Mouse (Mus musculus) myocyte (in vitro differentiated cells): Measurements from ENCODE around the gene Nrf1. TPM values are rescaled to one million over a fixed set of nuclear protein-coding genes. Genes with fewer than 3 reads are reported as not detected.

ENCODE experiments used
- H3K27me3 ChIP-seq: one replicate; pipeline ENCODE4 v1.6.1; 2011; ENCODE audit not compliant: control insufficient read depth, insufficient read depth, insufficient read length
- H3K36me3 ChIP-seq: one replicate; pipeline ENCODE4 v1.6.1; 2011; ENCODE audit not compliant: control insufficient read depth, insufficient read depth
- H3K4me2 ChIP-seq: one replicate; pipeline ENCODE4 v1.6.1; 2011; ENCODE audit warnings: low read depth, control low read depth
- H3K4me3 ChIP-seq: one replicate; pipeline ENCODE4 v1.5.1; 2011; ENCODE audit warnings: mild to moderate bottlenecking, control low read depth, moderate library complexity
- H3K79me2 ChIP-seq: one replicate; pipeline ENCODE4 v1.6.1; 2011; ENCODE audit not compliant: control insufficient read depth, insufficient read depth
- H3ac ChIP-seq: one replicate; pipeline ENCODE4 v1.6.1; 2011; ENCODE audit not compliant: control insufficient read depth, insufficient read length
- CEBPB ChIP-seq: IDR thresholded peaks from 2 replicates; pipeline ENCODE4 v1.6.1; 2011; ENCODE audit warnings: mild to moderate bottlenecking, moderate library complexity; ENCODE audit not compliant: poor library complexity, insufficient read depth, severe bottlenecking
- E2F4 ChIP-seq: IDR thresholded peaks from one replicate; pipeline ENCODE4 v1.6.1; 2011; ENCODE audit warnings: mild to moderate bottlenecking, control low read depth, moderate library complexity; ENCODE audit not compliant: insufficient read depth
- MAX ChIP-seq: IDR thresholded peaks from one replicate; pipeline ENCODE4 v1.6.1; 2011; ENCODE audit warnings: low read depth, mild to moderate bottlenecking, control low read depth
- MYOD1 ChIP-seq, 3 experiments: IDR thresholded peaks; one replicate each; pipeline ENCODE4 v1.6.1; 2011; ENCODE audit warnings: control low read depth in 2 of 3, low read depth in 2 of 3, mild to moderate bottlenecking in 2 of 3, moderate library complexity in 1 of 3; ENCODE audit not compliant: insufficient read length in 2 of 3, control insufficient read depth in 1 of 3
- MYOG ChIP-seq, 3 experiments: IDR thresholded peaks; one replicate each; pipeline ENCODE4 v1.6.1; 2011; ENCODE audit warnings: control low read depth in 2 of 3, low read depth in 2 of 3, mild to moderate bottlenecking in 2 of 3; ENCODE audit not compliant: insufficient read length in 2 of 3, control insufficient read depth in 1 of 3, insufficient read depth in 1 of 3
- POLR2A ChIP-seq: IDR thresholded peaks from one replicate; pipeline ENCODE4 v1.6.1; 2011; ENCODE audit warnings: low read depth, mild to moderate bottlenecking, control low read depth, moderate library complexity; ENCODE audit not compliant: insufficient read length
- POLR2AphosphoS2 ChIP-seq: IDR thresholded peaks from one replicate; pipeline ENCODE4 v1.6.1; 2011; ENCODE audit warnings: low read depth, control low read depth; ENCODE audit not compliant: insufficient read length
- REST ChIP-seq: IDR thresholded peaks from one replicate; pipeline ENCODE4 v1.6.1; 2011; ENCODE audit warnings: mild to moderate bottlenecking, control low read depth, moderate library complexity; ENCODE audit not compliant: insufficient read depth, insufficient read length
- SRF ChIP-seq: IDR thresholded peaks from one replicate; pipeline ENCODE4 v1.6.1; 2011; ENCODE audit warnings: low read depth; ENCODE audit not compliant: control insufficient read depth, insufficient read length
- TCF12 ChIP-seq: IDR thresholded peaks from one replicate; pipeline ENCODE4 v1.6.1; 2011; ENCODE audit warnings: mild to moderate bottlenecking, control low read depth; ENCODE audit not compliant: poor library complexity, insufficient read depth, severe bottlenecking
- TCF3 ChIP-seq: IDR thresholded peaks from one replicate; pipeline ENCODE4 v1.6.1; 2011; ENCODE audit warnings: low read depth, control low read depth; ENCODE audit not compliant: insufficient read length
- USF1 ChIP-seq: IDR thresholded peaks from one replicate; pipeline ENCODE4 v1.6.1; 2011; ENCODE audit warnings: low read depth, mild to moderate bottlenecking, control low read depth, moderate library complexity
- polyA plus RNA-seq: library from polyadenylated mRNA; unstranded; fragments of >200 nt; fragmentation: generic; extraction: Trizol; gene quantifications from one replicate; pipeline ENCODE4 v1.2.1, GENCODE M21; 2012; ENCODE audit warnings: missing spikeins

Nrf1 gene
- polyA plus RNA-seq, 1 experiment = 26.8 TPM

DNA sequence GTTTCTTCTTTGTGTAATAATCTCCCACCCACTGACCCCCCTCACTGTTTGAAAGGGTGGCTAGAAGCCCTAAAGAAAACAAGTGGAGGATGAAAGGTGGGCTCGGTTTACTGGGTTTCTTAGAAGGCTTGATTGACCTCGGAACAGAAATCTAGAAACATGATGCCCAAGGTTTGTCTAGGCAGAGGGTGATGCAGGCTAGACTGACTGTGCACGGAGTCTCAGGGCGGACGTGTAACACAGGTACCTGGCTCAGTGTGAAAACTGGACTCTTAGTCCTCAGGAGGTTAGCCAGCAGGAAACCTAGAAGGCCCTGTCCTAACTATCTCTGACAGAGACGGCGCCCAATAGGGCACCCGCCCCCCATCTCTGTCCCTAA lies 124.6 kb downstream of the Nrf1 start:
- Histone ChIP-seq H3K4me2 (peak overlapping the region; percentile 77), H3K27me3 (peaks cover 22% of the 10 kb centered on the region), H3K36me3 (no peaks in the 10 kb centered on the region), H3K79me2 (peaks cover 5% of the 10 kb centered on the region), H3ac (no peak overlapping the region), H3K4me3 (peak overlapping the region; percentile 48)
- TF ChIP-seq MYOG (IDR thresholded peaks at IDR 0.05; ENCODE audit: control insufficient read depth in 1 of 3, insufficient read depth in 1 of 3, insufficient read length in 2 of 3, low read depth in 2 of 3) = no peak
- TF ChIP-seq POLR2AphosphoS2 = no peak
- TF ChIP-seq CEBPB = no peak
- no peak for TF ChIP-seq MYOD1 (IDR thresholded peaks at IDR 0.05; ENCODE audit: control insufficient read depth in 1 of 3, insufficient read length in 2 of 3, low read depth in 2 of 3)
- no peak for TF ChIP-seq TCF3

DNA sequence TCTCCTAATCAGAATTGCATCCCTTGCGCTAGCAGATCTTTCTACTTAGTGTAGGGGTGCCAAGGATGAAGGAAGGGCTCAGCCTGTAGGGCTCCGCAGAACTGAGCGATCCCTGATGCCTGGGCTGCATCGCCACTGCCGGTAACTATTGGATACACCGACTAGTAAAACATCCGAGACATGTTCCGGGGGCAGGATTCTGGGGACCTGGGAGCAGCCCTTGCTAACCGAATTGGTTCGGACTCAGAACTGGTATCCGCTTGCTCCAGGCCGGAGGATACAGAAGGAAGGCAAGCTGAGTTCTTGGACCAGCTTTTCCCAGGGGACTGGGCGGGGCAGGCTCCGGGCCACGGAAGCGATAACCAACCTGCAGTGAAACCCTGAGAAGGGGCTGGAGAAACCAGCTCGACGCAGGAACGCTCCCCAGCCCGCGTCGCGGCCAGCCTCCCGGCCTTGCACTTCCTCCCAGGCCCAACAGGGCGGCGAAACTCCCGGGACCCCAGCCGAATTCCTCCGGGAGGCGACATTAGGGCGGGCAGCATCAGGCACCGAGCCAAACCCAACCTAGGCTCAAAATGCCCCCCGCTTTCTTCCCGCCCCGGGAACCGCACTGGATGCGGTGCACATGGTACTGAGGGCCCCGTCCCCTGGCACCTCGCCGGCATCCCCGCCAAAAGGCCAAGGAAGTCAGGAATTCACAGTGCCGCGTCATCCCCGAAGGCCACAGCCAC lies 125.2 kb downstream of the Nrf1 start:
- Histone ChIP-seq H3K4me3 (peak overlapping the region; percentile 48), H3K27me3 (peaks cover 22% of the 10 kb centered on the region), H3ac (peak overlapping the region; percentile 40), H3K4me2 (peak overlapping the region; percentile 77), H3K36me3 (no peaks in the 10 kb centered on the region), H3K79me2 (peaks cover 5% of the 10 kb centered on the region)
- TF ChIP-seq REST (no peak), POLR2A (no peak), CEBPB (no peak), SRF (no peak), TCF12 (no peak), TCF3 (no peak), MYOG (IDR thresholded peaks at IDR 0.05; ENCODE audit: control insufficient read depth in 1 of 3, insufficient read depth in 1 of 3, insufficient read length in 2 of 3, low read depth in 2 of 3) (no peak), E2F4 (no peak), USF1 (no peak), MAX (no peak), MYOD1 (IDR thresholded peaks at IDR 0.05; ENCODE audit: control insufficient read depth in 1 of 3, insufficient read length in 2 of 3, low read depth in 2 of 3) (no peak), POLR2AphosphoS2 (no peak)

DNA sequence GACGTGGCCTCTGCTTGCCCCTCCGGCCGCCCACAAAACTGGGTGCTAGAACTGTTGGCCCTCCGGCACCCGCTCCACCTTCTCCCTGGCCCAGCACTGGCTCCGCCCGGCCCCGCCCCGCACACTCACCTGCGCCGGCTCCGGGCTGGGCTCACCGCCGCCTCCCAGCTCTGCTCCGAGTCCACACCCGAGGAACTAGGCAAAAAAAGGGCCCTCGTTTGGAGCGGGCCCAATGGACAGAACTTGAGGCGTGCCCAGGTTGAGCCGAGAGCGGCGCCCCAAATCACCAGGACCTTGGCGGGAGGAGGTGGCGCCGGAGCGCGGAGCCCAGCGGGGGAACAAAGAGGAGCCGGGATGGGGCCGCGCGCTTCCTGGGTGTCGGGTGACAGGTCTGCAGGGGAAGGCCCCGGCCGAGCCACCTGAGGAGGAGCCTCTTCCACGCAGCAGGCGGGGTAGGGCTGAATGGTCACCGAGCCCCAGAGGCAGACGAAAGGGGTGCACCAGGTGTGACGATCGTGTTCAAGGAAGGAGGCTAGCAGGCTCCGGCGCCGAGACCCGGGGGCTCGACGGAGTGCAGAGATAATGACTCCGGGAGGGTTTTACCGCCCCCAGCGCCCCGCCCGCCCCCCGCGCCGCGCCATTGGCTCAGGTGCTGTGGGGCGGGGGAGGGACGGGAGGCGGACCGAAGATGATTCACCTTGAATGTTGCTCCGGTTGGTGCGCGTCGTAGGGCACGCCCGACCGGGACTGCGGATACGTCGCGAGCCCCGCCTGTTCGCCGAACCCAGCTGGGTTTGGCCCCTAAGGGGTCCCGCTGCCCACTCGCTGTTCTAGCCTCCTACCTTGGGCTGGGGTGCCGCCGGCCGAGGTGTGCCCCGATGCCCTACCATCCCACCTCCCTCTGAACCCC lies 126.0 kb downstream of the Nrf1 start:
- Histone ChIP-seq H3ac (peak overlapping the region; percentile 40), H3K79me2 (peaks cover 5% of the 10 kb centered on the region), H3K4me2 (peak overlapping the region; percentile 77), H3K27me3 (peaks cover 22% of the 10 kb centered on the region), H3K36me3 (no peaks in the 10 kb centered on the region), H3K4me3 (peak overlapping the region; percentile 48)
- TF ChIP-seq POLR2A (peak; percentile 27), MYOG (IDR thresholded peaks at IDR 0.05; ENCODE audit: control insufficient read depth in 1 of 3, insufficient read depth in 1 of 3, insufficient read length in 2 of 3, low read depth in 2 of 3) (no peak)

DNA sequence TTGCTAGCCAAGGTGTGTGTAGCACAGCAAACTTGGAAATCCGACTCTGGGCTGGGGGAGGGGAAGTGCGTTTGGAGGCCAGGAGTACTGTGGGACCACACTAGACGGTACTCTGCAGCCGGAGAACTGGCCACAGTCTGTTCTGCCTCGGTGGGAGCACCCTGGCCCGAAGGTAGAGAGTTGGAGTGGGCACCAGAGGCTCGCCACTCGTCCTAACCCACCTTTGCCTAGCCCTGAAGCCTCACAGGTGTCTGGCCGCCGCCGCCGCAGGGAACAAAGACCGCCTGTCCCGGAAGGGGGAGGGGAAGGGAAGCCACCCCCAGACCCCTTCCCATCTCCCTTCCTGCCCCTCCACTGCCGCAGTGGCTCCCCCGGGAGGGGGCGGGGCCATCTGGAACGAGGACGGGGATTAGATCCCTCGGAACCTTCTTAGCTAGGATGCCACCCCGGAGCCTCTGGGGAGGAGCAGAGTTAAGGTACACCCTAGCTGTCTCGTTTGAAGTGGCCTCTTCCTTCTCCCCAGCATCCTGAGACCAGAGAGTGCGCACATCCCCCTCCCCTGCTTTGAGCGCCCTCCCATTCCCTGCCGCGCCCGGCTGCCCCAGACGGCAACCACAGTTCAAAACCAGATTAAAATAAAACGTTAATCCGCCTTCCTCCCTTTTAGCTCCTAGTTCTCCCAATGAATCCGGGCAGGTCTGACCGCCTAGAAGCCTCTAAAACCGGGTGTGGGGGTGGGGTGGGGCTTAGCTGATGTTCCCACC lies 126.9 kb downstream of the Nrf1 start:
- TF ChIP-seq POLR2A = no peak
- TF ChIP-seq TCF12 = no peak
- TF ChIP-seq POLR2AphosphoS2 = no peak
- no peak for TF ChIP-seq MYOG (IDR thresholded peaks at IDR 0.05; ENCODE audit: control insufficient read depth in 1 of 3, insufficient read depth in 1 of 3, insufficient read length in 2 of 3, low read depth in 2 of 3)
- TF ChIP-seq TCF3 = no peak
- no peak for TF ChIP-seq MAX
- TF ChIP-seq E2F4 = no peak
- TF ChIP-seq CEBPB = no peak
- TF ChIP-seq MYOD1 (IDR thresholded peaks at IDR 0.05; ENCODE audit: control insufficient read depth in 1 of 3, insufficient read length in 2 of 3, low read depth in 2 of 3) = no peak
- TF ChIP-seq SRF = no peak
- TF ChIP-seq REST = no peak
- TF ChIP-seq USF1 = no peak
- Histone ChIP-seq H3K4me3 (peak overlapping the region; percentile 48), H3K36me3 (no peaks in the 10 kb centered on the region), H3K4me2 (peak overlapping the region; percentile 77), H3K79me2 (peaks cover 5% of the 10 kb centered on the region), H3K27me3 (peaks cover 25% of the 10 kb centered on the region), H3ac (no peak overlapping the region)
